Mouse (Mus musculus): ENCODE data around the gene Thrb.

DNA sequence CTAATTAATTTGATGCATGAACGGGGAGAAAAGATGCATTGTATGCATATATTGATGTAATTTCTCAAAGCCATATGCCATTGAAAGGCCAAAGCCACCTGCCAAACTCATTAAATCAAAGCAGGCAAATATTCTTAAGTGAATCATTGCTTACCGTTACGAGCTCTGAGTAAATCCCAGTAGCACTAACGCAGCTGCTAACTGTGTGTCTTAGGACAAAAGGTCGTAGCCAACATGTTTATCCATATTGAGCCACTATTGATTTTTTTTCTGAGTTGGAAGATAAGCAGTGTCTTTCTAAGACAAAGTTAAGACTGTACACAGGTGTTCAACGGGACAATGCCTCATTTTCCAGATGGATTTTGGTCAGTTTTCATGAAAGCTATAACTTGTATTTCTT, 323.8 kb downstream of the Thrb start:
- TF ChIP-seq HCFC1 (IDR thresholded peaks at IDR 0.05; ENCODE audit: low read depth, low read length) (no peak), POLR2A (IDR thresholded peaks at IDR 0.05; ENCODE audit: control insufficient read depth in 1 of 2, insufficient read depth in 1 of 2, low read depth in 1 of 2, low read length in 2 of 2, poor library complexity in 1 of 2) (no peak)
